Mouse (Mus musculus): ENCODE results near the gene Cuedc1. TPM values are rescaled to one million over a fixed set of nuclear protein-coding genes. Genes with fewer than 3 reads are reported as not detected.
A peak's percentile ranks its signal among the peaks of the same experiment; 100 is the strongest.

Gene Cuedc1
- 3.3 and 4.2 TPM in 2 replicates for total RNA-seq (2017)

- no peak for ATAC-seq (replicated peaks; ENCODE audit: low read depth, poor library complexity, severe bottlenecking)
Observed at GRCm38 (mm10) chr11:88098021-88098729, at the start of gene Cuedc1. Gene Cuedc1, plus strand, starts transcription at chr11:88098058.

GRCm38 (mm10) chr11:88048961-88049670 is 48.7 kb upstream of the Cuedc1 start:
- ATAC-seq (replicated peaks; ENCODE audit: low read depth, poor library complexity, severe bottlenecking), result no peak

GRCm38 (mm10) chr11:88049732-88050131 is 48.1 kb upstream of the Cuedc1 start:
- ATAC-seq (replicated peaks; ENCODE audit: low read depth, poor library complexity, severe bottlenecking), result no peak

- ATAC-seq (replicated peaks; ENCODE audit: low read depth, poor library complexity, severe bottlenecking), result no peak
Observed at GRCm38 (mm10) chr11:88052638-88053037, 45.2 kb upstream of the Cuedc1 start.

GRCm38 (mm10) chr11:88053821-88054220 is 44.0 kb upstream of the Cuedc1 start:
- no peak for ATAC-seq (replicated peaks; ENCODE audit: low read depth, poor library complexity, severe bottlenecking)

- 0 out of 2 replicates have a peak, but pooled peaks have one; percentile 40 for ATAC-seq (replicated peaks; ENCODE audit: low read depth, poor library complexity, severe bottlenecking)
Observed at GRCm38 (mm10) chr11:88054589-88054988, 43.3 kb upstream of the Cuedc1 start.

- ATAC-seq (replicated peaks; ENCODE audit: low read depth, poor library complexity, severe bottlenecking), result no peak
Observed at GRCm38 (mm10) chr11:88055777-88056176, 42.1 kb upstream of the Cuedc1 start.

GRCm38 (mm10) chr11:88057788-88058187 is 40.1 kb upstream of the Cuedc1 start:
- ATAC-seq (replicated peaks; ENCODE audit: low read depth, poor library complexity, severe bottlenecking), result no peak

- peak; percentile 94 for ATAC-seq (replicated peaks; ENCODE audit: low read depth, poor library complexity, severe bottlenecking)
Observed at GRCm38 (mm10) chr11:88059141-88059540, 38.7 kb upstream of the Cuedc1 start.

GRCm38 (mm10) chr11:88061892-88062625 is 35.8 kb upstream of the Cuedc1 start:
- no peak for ATAC-seq (replicated peaks; ENCODE audit: low read depth, poor library complexity, severe bottlenecking)

- ATAC-seq (replicated peaks; ENCODE audit: low read depth, poor library complexity, severe bottlenecking), result no peak
Observed at GRCm38 (mm10) chr11:88065732-88066131, 32.1 kb upstream of the Cuedc1 start.

- no peak for ATAC-seq (replicated peaks; ENCODE audit: low read depth, poor library complexity, severe bottlenecking)
Observed at GRCm38 (mm10) chr11:88067191-88067585, 30.7 kb upstream of the Cuedc1 start.

- peak; percentile 70 for ATAC-seq (replicated peaks; ENCODE audit: low read depth, poor library complexity, severe bottlenecking)
Observed at GRCm38 (mm10) chr11:88067586-88068410, 30.1 kb upstream of the Cuedc1 start, which contains the start of gene Vezf1. Gene Vezf1, plus strand, starts transcription at chr11:88068279.

GRCm38 (mm10) chr11:88068411-88069245 is 29.2 kb upstream of the Cuedc1 start:
- peak; percentile 22; the same call in 1 of the 2 replicates for ATAC-seq (replicated peaks; ENCODE audit: low read depth, poor library complexity, severe bottlenecking)

GRCm38 (mm10) chr11:88069246-88069570 is 28.6 kb upstream of the Cuedc1 start:
- ATAC-seq (replicated peaks; ENCODE audit: low read depth, poor library complexity, severe bottlenecking), result peak; percentile 4; the same call in 1 of the 2 replicates

GRCm38 (mm10) chr11:88070392-88070791 is 27.5 kb upstream of the Cuedc1 start:
- ATAC-seq (replicated peaks; ENCODE audit: low read depth, poor library complexity, severe bottlenecking), result no peak

- ATAC-seq (replicated peaks; ENCODE audit: low read depth, poor library complexity, severe bottlenecking), result no peak
Observed at GRCm38 (mm10) chr11:88071113-88071512, 26.7 kb upstream of the Cuedc1 start.

GRCm38 (mm10) chr11:88073343-88073875 is 24.4 kb upstream of the Cuedc1 start:
- ATAC-seq (replicated peaks; ENCODE audit: low read depth, poor library complexity, severe bottlenecking), result no peak

- 0 out of 2 replicates have a peak, but pooled peaks have one; percentile 42 for ATAC-seq (replicated peaks; ENCODE audit: low read depth, poor library complexity, severe bottlenecking)
Observed at GRCm38 (mm10) chr11:88075701-88076100, 22.2 kb upstream of the Cuedc1 start.

Data from common myeloid progenitor, adult 5-6 weeks (primary cell).